Mouse (Mus musculus): ENCODE results near the gene Podn. TPM values are rescaled to one million over a fixed set of nuclear protein-coding genes. Genes with fewer than 3 reads are reported as not detected.

Podn gene
- polyA plus RNA-seq, 1 experiment: 11.4 TPM

DNA sequence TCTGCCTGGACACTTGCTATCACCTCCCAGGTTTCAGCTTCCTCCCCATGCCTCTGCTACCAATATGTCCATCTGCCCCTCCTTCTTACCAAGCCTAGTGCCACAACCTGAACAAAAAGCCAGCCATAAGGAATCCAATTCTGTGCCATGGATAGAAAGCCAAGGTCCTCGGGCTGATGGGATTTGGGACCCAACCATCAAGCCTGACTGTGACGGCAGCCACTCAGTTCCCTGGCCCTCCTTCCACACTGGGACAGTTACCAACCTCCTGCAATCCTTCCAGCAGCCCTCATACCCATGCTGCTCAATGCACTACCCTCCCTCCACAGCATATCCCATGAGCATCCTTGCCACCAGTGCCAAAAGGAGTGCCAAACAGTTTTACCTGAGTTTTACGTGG is 79.9 kb downstream of the Podn start:
- H3K4me1 ChIP-seq (ENCODE audit: control insufficient read depth, insufficient read depth, insufficient read length, low read length): peaks cover 6% of the 10 kb centered on the region
- H3K4me3 ChIP-seq (ENCODE audit: insufficient read depth, low read depth, low read length): no peak overlapping the region
- peak overlapping the region; percentile 89 for H3K27ac ChIP-seq (replicated peaks; ENCODE audit: low read depth, low read length)

DNA sequence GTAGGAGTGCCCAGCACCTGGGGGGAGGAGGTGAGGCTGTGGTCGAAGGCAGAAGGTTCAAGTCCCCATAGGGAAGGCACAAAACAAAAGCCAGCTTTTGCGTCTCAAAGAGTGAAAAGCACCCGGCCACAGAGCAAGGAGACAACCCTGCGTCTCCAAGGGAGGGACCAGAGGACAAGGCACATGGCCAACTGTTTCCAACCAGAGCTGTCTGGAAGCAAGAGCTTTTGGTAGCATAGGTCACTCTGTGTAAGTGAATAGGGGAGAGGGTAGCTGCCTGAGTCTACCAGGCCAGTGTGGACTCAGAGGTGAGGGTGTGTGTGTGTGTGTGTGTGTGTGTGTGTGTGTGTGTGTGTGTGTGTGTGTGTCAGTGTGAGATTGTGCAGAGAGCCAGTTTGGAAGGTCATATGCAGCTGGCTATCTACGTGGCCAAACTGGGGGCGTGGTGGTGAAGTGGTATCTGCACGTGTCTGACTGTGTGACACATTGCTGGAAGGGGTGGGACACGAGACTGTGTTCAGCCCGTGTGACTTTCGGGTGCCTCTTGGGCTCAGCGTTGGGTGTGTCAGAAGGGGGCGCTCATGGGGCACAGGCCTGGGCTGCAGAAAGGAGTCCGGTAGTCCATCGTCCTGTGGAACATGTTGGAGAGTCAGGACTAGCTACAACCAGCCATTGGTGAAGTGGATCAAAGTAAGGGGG is 81.0 kb downstream of the Podn start:
- Histone ChIP-seq H3K4me3 (ENCODE audit: insufficient read depth, low read depth, low read length) (no peak overlapping the region), H3K4me1 (ENCODE audit: control insufficient read depth, insufficient read depth, insufficient read length, low read length) (peaks cover 6% of the 10 kb centered on the region), H3K27ac (replicated peaks; ENCODE audit: low read depth, low read length) (peak overlapping the region; percentile 96)

DNA sequence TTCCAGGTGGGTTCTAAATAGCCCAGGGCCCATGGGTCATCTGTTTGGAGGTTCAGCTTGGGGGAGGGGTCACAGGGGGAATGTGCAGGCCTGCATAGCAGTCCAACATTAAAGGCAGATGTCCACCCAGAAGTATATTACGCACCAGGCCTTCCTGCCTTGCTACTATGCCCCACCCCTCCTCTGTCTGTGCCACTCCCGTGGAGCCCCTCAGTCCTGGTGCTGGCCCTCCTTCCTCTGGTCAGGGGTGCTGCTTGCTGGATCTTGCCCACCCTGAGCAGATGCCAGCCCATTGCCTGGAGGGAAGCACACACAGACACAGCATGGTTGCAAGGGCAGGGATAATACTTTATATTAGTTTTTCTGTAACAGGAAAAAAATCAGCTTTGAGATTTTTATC is 81.8 kb downstream of the Podn start:
- Histone ChIP-seq H3K27ac (replicated peaks; ENCODE audit: low read depth, low read length) (peak overlapping the region; percentile 85), H3K4me1 (ENCODE audit: control insufficient read depth, insufficient read depth, insufficient read length, low read length) (peaks cover 6% of the 10 kb centered on the region), H3K4me3 (ENCODE audit: insufficient read depth, low read depth, low read length) (no peak overlapping the region)

DNA sequence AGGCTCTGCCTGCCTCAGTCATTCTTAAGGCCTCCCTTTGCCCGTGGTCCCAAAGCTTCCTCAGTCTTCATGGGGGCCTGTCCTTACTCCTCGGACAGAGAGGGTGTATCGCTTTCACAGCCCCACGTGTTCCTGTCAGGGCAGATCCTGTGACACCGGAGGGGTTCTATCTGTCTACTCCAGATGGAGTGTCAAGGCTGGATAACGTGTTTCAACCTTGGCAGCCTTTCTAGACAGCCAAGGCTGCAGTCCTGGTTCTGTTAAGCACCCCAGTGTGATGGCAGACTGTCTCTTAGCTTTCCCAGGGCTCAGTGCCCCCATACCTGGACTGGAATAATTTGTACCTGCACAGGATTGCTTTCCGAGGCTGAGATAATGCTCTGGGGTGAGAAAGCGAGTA is 87.7 kb downstream of the Podn start:
- H3K4me1 ChIP-seq (ENCODE audit: control insufficient read depth, insufficient read depth, insufficient read length, low read length): no peaks in the 10 kb centered on the region
- H3K4me3 ChIP-seq (ENCODE audit: insufficient read depth, low read depth, low read length): no peak overlapping the region
- H3K27ac ChIP-seq (replicated peaks; ENCODE audit: low read depth, low read length): no peak overlapping the region

DNA sequence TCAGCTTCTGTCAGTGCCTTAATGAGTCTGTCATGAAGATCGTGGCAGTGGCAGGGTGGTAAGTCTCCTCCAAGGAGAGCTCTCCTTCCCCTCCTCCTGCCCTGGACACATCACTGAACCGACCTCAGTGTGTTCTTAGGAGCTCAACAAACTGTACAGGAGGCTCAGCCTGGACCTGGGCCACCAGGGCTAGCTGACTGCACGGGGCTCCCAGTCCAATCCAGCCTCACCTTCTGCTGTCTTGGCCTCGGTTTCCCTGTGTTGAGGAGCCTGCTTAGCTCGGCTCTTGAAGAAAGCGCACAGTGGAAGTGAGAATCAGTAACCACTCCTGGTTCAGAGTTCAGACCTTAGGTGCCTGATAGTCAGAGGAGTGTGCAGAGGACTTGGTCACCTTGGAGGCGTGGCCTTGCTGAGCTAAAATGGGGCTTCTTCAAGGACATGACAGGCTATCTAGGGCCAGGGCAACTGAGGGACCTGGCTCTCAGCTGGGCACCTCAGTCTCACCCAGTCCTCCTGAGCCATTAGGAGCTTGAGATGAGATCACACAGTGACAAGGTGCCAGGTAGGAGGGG is 88.6 kb downstream of the Podn start:
- Histone ChIP-seq H3K4me1 (ENCODE audit: control insufficient read depth, insufficient read depth, insufficient read length, low read length) (no peaks in the 10 kb centered on the region), H3K27ac (replicated peaks; ENCODE audit: low read depth, low read length) (no peak overlapping the region), H3K4me3 (ENCODE audit: insufficient read depth, low read depth, low read length) (no peak overlapping the region)

DNA sequence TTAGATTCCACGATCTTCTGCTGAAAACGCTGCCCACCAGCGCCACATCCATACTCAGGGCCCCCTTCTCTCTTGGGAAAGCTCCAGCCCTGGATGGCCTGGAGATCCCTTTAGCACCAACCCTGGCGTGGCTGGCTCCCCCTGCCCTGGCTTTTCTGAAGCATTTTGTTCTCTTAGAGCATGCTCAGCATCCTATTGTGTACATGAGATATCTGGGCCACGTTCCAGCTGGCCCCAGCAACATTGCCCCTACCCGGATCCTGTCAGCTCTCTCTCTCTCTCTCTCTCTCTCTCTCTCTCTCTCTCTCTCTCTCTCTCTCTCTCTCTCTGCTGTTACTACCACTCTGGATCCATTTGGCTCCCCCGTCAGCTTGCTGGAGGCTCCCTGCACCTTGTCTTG is 90.9 kb downstream of the Podn start:
- H3K4me1 ChIP-seq (ENCODE audit: control insufficient read depth, insufficient read depth, insufficient read length, low read length): no peaks in the 10 kb centered on the region
- H3K27ac ChIP-seq (replicated peaks; ENCODE audit: low read depth, low read length): no peak overlapping the region
- H3K4me3 ChIP-seq (ENCODE audit: insufficient read depth, low read depth, low read length): no peak overlapping the region

DNA sequence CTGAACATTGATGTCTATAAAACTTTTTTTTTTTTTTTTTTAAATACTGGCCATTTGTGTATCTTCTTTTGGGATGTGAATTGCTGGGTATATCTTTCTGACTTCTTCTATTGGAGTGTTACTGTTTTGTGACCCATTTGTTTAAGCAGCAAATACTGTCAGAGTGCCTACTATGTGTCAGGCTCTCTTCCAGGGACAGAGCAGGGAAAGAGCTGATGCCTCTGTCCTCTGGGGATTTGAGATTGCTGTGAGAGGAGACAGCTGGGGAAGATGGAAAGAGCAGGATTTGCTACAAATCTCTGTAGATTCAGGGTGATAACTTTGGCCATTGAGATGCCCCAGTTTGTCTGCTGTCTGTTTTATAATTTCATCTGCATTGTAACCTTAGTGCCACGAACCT is 96.9 kb downstream of the Podn start:
- H3K27ac ChIP-seq (replicated peaks; ENCODE audit: low read depth, low read length): peak overlapping the region; percentile 69
- no peak overlapping the region for H3K4me3 ChIP-seq (ENCODE audit: insufficient read depth, low read depth, low read length)

DNA sequence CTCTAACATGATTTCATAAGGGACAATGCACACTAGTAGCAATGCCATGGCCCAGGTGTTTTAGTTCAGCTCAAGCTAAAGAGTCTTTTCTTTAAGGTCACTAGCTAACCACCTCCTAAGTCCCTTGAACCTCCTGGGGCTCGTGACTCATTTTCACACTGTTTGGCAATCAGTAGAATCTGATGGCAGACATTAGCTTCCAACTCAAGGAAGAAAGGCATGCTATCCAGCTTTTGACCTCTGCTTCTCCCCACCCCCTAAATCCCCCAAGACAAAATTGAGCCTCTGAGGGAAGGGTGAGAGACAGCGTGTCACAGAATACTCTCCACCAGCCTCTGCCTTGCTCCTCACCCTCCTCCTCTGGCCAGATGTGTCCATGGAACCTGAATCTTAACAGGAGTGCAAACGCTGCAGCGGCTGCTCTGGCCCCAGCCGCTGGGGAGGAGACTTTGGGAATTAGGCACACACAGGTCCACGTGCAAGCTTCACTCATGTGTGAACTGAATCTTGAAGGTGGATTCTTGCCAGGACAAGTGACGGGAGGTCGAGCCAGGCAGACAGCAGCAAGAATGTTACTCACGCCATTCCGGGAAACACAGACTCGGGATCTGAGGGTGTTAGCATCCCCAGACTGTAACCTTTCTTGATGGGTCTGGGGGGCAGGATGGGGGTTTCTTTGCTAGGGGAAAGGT is 97.5 kb downstream of the Podn start:
- Histone ChIP-seq H3K4me1 (ENCODE audit: control insufficient read depth, insufficient read depth, insufficient read length, low read length) (peaks cover 12% of the 10 kb centered on the region), H3K27ac (replicated peaks; ENCODE audit: low read depth, low read length) (peak overlapping the region; percentile 91), H3K4me3 (ENCODE audit: insufficient read depth, low read depth, low read length) (no peak overlapping the region)

More for the DNA sequence above, 96.9 kb downstream of the Podn start:
- peaks cover 12% of the 10 kb centered on the region for H3K4me1 ChIP-seq (ENCODE audit: control insufficient read depth, insufficient read depth, insufficient read length, low read length)

DNA sequence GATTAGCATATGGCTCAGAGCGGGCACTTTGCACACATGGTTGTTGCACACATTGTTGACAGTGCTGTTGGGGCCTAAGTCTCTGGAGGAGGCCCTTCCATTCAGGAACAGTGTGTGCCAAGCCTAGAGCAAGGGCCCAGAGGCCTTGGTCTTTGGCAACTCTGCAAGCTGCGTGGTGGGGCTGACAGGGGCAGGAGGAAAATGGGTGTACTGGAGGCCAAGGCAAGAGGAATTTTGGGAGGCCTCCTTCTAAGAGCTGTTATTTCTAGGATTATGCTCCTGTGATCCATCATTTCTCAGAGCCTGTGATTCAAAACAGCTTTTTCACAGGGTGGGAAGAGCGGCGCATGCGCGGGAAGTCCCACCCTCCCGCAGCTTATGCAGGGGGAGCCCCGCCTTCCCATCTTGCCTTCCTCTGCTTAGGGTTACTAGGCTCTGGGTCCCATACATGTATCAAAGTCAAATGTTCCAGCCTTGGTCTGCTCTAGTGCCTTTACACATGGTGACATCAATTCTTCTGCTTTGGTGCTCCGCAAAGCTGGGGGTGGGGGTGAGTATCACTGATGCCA is 99.7 kb downstream of the Podn start:
- Histone ChIP-seq H3K4me1 (ENCODE audit: control insufficient read depth, insufficient read depth, insufficient read length, low read length) (peaks cover 12% of the 10 kb centered on the region), H3K27ac (replicated peaks; ENCODE audit: low read depth, low read length) (no peak overlapping the region), H3K4me3 (ENCODE audit: insufficient read depth, low read depth, low read length) (no peak overlapping the region)

DNA sequence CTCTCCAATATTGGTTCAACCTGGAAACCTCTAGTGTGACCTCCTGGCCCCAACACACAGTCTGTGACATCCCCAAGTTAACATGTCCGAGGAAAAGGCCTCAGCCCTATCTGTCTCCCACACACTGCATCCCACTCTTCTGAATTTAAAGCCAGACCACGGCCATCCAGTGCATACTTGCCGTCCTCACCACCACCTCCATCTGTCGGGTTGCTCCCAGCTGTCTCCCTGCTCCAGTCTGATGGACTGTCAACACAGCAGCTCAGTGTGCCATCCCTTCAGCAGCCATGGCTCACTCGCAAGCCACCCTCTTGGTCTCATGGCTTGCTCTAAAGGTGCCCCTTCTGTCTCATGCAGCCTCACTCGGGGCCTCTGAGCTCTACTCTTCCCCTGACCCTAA is 100.5 kb downstream of the Podn start:
- H3K4me1 ChIP-seq (ENCODE audit: control insufficient read depth, insufficient read depth, insufficient read length, low read length): peaks cover 12% of the 10 kb centered on the region
- H3K4me3 ChIP-seq (ENCODE audit: insufficient read depth, low read depth, low read length): no peak overlapping the region
- H3K27ac ChIP-seq (replicated peaks; ENCODE audit: low read depth, low read length): no peak overlapping the region; the same call in 1 of the 2 replicates

DNA sequence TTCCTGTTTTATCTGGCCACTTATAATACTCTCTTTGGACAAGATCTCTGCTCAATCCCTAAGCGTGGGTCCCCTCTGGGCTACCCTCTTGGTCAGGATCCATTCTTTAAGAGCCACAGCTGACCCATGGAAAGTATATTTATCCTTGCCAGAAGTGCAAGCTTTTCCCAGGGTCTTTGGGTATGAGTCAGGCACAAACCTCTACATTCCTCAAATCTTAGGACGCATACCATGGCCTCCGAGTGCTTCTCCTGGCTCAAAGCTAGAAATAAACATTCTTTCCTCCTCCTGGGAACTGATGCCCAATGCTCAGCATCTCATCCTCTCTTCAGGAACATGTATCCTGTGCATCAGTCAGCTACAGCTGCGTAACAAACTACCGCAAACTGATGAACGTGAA is 101.2 kb downstream of the Podn start:
- no peak overlapping the region for H3K27ac ChIP-seq (replicated peaks; ENCODE audit: low read depth, low read length)
- peaks cover 12% of the 10 kb centered on the region for H3K4me1 ChIP-seq (ENCODE audit: control insufficient read depth, insufficient read depth, insufficient read length, low read length)
- no peak overlapping the region for H3K4me3 ChIP-seq (ENCODE audit: insufficient read depth, low read depth, low read length)

DNA sequence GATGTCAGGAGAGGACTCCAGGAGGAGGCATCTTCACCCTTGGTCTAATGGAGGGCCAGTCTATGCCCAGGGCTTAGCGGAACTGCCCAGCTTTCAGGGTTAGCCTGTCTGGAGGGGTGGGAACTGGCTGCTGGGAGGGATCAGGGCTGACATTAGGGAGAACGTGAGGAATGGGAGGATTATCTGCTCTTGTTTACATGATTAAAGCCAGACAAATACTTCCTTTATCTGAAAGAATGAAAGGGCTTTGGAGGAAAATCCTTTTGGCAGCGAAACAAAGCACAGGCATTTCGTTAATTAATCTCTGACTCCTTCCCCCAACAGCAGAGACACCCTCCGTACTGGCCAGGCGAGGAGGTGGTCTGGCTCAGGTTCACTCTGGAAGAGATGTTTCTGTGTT is 104.4 kb downstream of the Podn start:
- Histone ChIP-seq H3K27ac (replicated peaks; ENCODE audit: low read depth, low read length) (no peak overlapping the region), H3K4me3 (ENCODE audit: insufficient read depth, low read depth, low read length) (no peak overlapping the region)

DNA sequence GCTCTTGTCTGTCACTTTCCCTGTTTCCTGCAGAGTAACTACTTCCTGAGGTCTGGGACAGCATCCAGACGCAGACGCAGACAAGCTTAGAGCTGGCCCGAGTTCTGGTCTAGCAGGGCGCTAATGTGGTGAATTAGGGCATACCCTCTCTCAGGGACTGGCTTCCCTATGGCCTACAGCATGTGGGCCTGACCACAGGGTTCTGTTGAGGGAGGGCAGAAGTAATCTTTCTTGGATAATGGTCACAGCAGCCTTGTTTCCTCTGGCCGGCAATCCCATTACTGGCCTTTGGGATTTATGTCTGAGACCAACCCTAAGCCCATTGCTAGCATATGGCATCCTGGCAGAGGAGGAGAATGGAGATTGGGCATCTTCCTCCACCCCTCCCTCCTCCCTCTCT is 105.4 kb downstream of the Podn start:
- Histone ChIP-seq H3K27ac (replicated peaks; ENCODE audit: low read depth, low read length) (no peak overlapping the region), H3K4me1 (ENCODE audit: control insufficient read depth, insufficient read depth, insufficient read length, low read length) (no peaks in the 10 kb centered on the region; the same call in 1 of the 2 replicates), H3K4me3 (ENCODE audit: insufficient read depth, low read depth, low read length) (no peak overlapping the region)

More for the DNA sequence above, 104.4 kb downstream of the Podn start:
- no peaks in the 10 kb centered on the region; the same call in 1 of the 2 replicates for H3K4me1 ChIP-seq (ENCODE audit: control insufficient read depth, insufficient read depth, insufficient read length, low read length)

DNA sequence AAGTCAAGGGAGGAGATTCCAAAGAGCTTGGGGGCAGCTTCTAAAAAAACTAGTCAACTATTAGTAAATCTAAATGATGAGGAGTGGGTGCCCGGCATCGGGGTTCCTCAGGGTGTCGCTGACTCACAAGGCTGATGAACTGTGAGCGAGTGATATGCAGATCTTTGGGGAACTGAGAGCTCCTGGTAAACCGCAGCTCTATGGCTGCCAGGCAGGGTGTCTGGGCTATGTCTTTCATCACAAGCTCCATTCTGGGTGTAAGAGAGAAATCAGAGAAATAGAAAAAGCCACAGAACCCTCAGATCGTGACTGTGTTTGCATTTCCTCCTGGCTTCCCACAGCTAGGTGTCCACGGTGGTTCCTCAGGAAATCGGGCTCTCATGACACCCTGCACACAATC is 107.3 kb downstream of the Podn start:
- no peak overlapping the region for H3K4me3 ChIP-seq (ENCODE audit: insufficient read depth, low read depth, low read length)

DNA sequence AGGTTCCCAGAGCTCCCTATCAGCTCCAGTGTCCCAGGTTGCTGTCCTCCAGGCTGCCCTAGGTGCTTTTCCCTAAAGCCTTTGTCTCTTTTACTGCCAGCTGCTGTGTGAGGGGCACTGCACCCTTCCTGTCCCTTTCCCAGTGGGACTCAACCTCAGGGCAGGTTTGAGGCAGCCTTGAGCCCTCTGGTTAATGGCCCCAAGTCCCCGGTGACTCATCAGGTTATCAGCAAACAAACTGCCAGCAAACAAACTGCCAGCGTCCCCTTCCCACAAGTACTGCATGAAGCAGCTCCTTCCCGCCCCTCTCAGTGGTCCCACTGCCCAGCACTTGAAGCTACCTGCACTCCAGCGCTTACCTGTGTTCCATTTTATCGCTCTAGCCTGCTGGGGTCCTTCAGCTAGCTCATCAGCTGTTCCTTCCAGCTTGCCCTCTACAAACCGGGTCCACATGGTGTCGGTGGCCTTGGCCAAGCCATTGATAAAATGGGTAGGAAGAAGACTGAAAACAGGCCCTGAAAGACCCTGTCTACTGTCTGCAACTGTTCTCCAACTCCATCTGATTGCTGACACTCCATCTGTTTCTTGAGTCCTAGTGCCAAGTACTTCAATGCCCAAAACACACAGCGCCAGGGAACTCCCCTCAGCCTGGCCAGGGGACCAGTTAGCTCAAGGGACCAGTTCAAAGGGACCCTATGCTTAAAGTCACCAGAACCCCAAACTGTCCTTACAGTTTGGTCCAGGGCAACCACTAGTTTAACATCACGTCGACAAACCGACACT is 109.7 kb downstream of the Podn start:
- Histone ChIP-seq H3K27ac (replicated peaks; ENCODE audit: low read depth, low read length) (no peak overlapping the region), H3K4me1 (ENCODE audit: control insufficient read depth, insufficient read depth, insufficient read length, low read length) (no peaks in the 10 kb centered on the region), H3K4me3 (ENCODE audit: insufficient read depth, low read depth, low read length) (no peak overlapping the region)

More for the DNA sequence above, 107.3 kb downstream of the Podn start:
- no peak overlapping the region for H3K27ac ChIP-seq (replicated peaks; ENCODE audit: low read depth, low read length)
- no peaks in the 10 kb centered on the region for H3K4me1 ChIP-seq (ENCODE audit: control insufficient read depth, insufficient read depth, insufficient read length, low read length)
